Mouse (Mus musculus): ENCODE data around the gene Usp15. TPM values are rescaled to one million over a fixed set of nuclear protein-coding genes. Genes with fewer than 3 reads are reported as not detected.

Gene Usp15
- polyA plus RNA-seq, 1 experiment from 2014 or later: 52.7 TPM

- DNase-seq (ENCODE audit: low read depth, low spot score): no peak
- no peak for TF ChIP-seq CTCF (IDR thresholded peaks at IDR 0.05)
- no peaks in the 10 kb centered on the region for H3K27me3 ChIP-seq
- CTCF ChIA-PET: no interaction called here
- no peak for ATAC-seq
- in situ Hi-C loops (cut with MboI; ENCODE audit: low pct_unique_long_range_greater_than_20kb): no loop called here
- POLR2A ChIA-PET: no interaction called here
Measured at GRCm38 (mm10) chr10:123144256-123144655, 52.5 kb downstream of the Usp15 start.

- no peak for TF ChIP-seq CTCF (IDR thresholded peaks at IDR 0.05)
- no peaks in the 10 kb centered on the region for H3K27me3 ChIP-seq
- ChIA-PET POLR2A (no interaction called here), CTCF (interaction anchor here (1.3 kb wide), 1 partner anchor 11 kb away, joined by 3 read pairs; no protein-coding TSS in a partner anchor)
- DNase-seq (ENCODE audit: low read depth, low spot score) (no peak), ATAC-seq (no peak)
- in situ Hi-C loops (cut with MboI; ENCODE audit: low pct_unique_long_range_greater_than_20kb): no loop called here
Measured at GRCm38 (mm10) chr10:123142395-123143050, 54.3 kb downstream of the Usp15 start.

- POLR2A ChIA-PET: interaction anchor here (0.8 kb wide), 1 partner anchor 10 kb away, joined by 4 read pairs; no protein-coding TSS in a partner anchor
- CTCF ChIA-PET: interaction anchor here (1.2 to 1.6 kb wide), 2 partner anchors 10 to 12 kb away, joined by 3 to 4 read pairs; no protein-coding TSS in a partner anchor
- DNase-seq (ENCODE audit: low read depth, low spot score) (no peak), ATAC-seq (no peak)
- in situ Hi-C loops (cut with MboI; ENCODE audit: low pct_unique_long_range_greater_than_20kb): no loop called here
- no peak for TF ChIP-seq CTCF (IDR thresholded peaks at IDR 0.05)
- no peaks in the 10 kb centered on the region for H3K27me3 ChIP-seq
Measured at GRCm38 (mm10) chr10:123135818-123136217, 61.0 kb downstream of the Usp15 start.

GRCm38 (mm10) chr10:123131487-123131886 lies 65.3 kb downstream of the Usp15 start:
- no peaks in the 10 kb centered on the region for H3K27me3 ChIP-seq
- ChIA-PET CTCF (interaction anchor here (1.2 to 1.7 kb wide), 2 partner anchors 12 to 18 kb away, joined by 3 to 4 read pairs; no protein-coding TSS in a partner anchor), POLR2A (no interaction called here)
- no peak for TF ChIP-seq CTCF (IDR thresholded peaks at IDR 0.05)
- no peak for DNase-seq (ENCODE audit: low read depth, low spot score)
- in situ Hi-C loops (cut with MboI; ENCODE audit: low pct_unique_long_range_greater_than_20kb): no loop called here
- ATAC-seq: no peak

GRCm38 (mm10) chr10:123120666-123121392 lies 76.0 kb downstream of the Usp15 start:
- ChIA-PET CTCF (interaction anchor here (1.3 kb wide), 1 partner anchor 8 kb away, joined by 4 read pairs; no protein-coding TSS in a partner anchor), POLR2A (no interaction called here)
- no peaks in the 10 kb centered on the region for H3K27me3 ChIP-seq
- DNase-seq (ENCODE audit: low read depth, low spot score) (no peak), ATAC-seq (no peak)
- TF ChIP-seq CTCF (IDR thresholded peaks at IDR 0.05): peak; percentile 52
- in situ Hi-C loops (cut with MboI; ENCODE audit: low pct_unique_long_range_greater_than_20kb): no loop called here

- ChIA-PET CTCF (interaction anchor here (1.2 kb wide), 1 partner anchor 13 kb away, joined by 3 read pairs; no protein-coding TSS in a partner anchor), POLR2A (no interaction called here)
- ATAC-seq (no peak), DNase-seq (ENCODE audit: low read depth, low spot score) (no peak)
- no peak for TF ChIP-seq CTCF (IDR thresholded peaks at IDR 0.05)
- in situ Hi-C loops (cut with MboI; ENCODE audit: low pct_unique_long_range_greater_than_20kb): no loop called here
- no peaks in the 10 kb centered on the region for H3K27me3 ChIP-seq
Measured at GRCm38 (mm10) chr10:123116861-123117260, 79.9 kb downstream of the Usp15 start.

- H3K27me3 ChIP-seq: no peaks in the 10 kb centered on the region
- in situ Hi-C loops (cut with MboI; ENCODE audit: low pct_unique_long_range_greater_than_20kb): no loop called here
- POLR2A ChIA-PET: no interaction called here
- ATAC-seq (no peak), DNase-seq (ENCODE audit: low read depth, low spot score) (no peak)
- CTCF ChIA-PET: interaction anchor here (1.1 to 1.6 kb wide), 3 partner anchors 11 to 18 kb away, joined by 3 to 4 read pairs (median 3); no protein-coding TSS in a partner anchor
- no peak for TF ChIP-seq CTCF (IDR thresholded peaks at IDR 0.05)
Measured at GRCm38 (mm10) chr10:123113466-123113865, 83.3 kb downstream of the Usp15 start.

- ChIA-PET CTCF (interaction anchor here (1.0 to 1.1 kb wide), 2 partner anchors 8 to 12 kb away, joined by 3 to 4 read pairs; no protein-coding TSS in a partner anchor), POLR2A (no interaction called here)
- H3K27me3 ChIP-seq: no peaks in the 10 kb centered on the region
- in situ Hi-C loops (cut with MboI; ENCODE audit: low pct_unique_long_range_greater_than_20kb): no loop called here
- TF ChIP-seq CTCF (IDR thresholded peaks at IDR 0.05): no peak
- ATAC-seq (no peak), DNase-seq (ENCODE audit: low read depth, low spot score) (no peak)
Measured at GRCm38 (mm10) chr10:123112787-123113168, 84.0 kb downstream of the Usp15 start.

- no peak for TF ChIP-seq CTCF (IDR thresholded peaks at IDR 0.05)
- CTCF ChIA-PET: interaction anchor here (1.0 to 1.1 kb wide), 2 partner anchors 9 to 12 kb away, joined by 3 to 4 read pairs; no protein-coding TSS in a partner anchor
- H3K27me3 ChIP-seq: no peaks in the 10 kb centered on the region
- no peak for ATAC-seq
- POLR2A ChIA-PET: no interaction called here
- in situ Hi-C loops (cut with MboI; ENCODE audit: low pct_unique_long_range_greater_than_20kb): no loop called here
- DNase-seq (ENCODE audit: low read depth, low spot score): no peak
Measured at GRCm38 (mm10) chr10:123112056-123112786, 84.6 kb downstream of the Usp15 start.

- TF ChIP-seq CTCF (IDR thresholded peaks at IDR 0.05): no peak
- no peak for ATAC-seq
- POLR2A ChIA-PET: no interaction called here
- no peak for DNase-seq (ENCODE audit: low read depth, low spot score)
- CTCF ChIA-PET: no interaction called here
- in situ Hi-C loops (cut with MboI; ENCODE audit: low pct_unique_long_range_greater_than_20kb): no loop called here
- no peaks in the 10 kb centered on the region for H3K27me3 ChIP-seq
Measured at GRCm38 (mm10) chr10:123110548-123110947, 86.2 kb downstream of the Usp15 start.

Measured in Patski (cell line).